8 mouse cellular contexts compared by ENCODE assay signal in genomic region chr1:156673476-156674194, GRCm38 (mm10). TPM values are rescaled to one million over a fixed set of nuclear protein-coding genes. Genes with fewer than 3 reads are reported as not detected.
DNase-seq lines count a peak whose midpoint lies in the region; ATAC-seq and TF ChIP-seq lines count a peak whose summit lies in the region.

No protein-coding gene starts in this region.

- intact Hi-C loops in left cerebral cortex, postnatal 4 days (cut with DNase I) = no loop called here

- no peak for TF ChIP-seq CTCF in stomach, postnatal 0 days (IDR thresholded peaks at IDR 0.05; ENCODE audit: low read depth)

- no peak for DNase-seq in frontal cortex, postnatal 14 days (ENCODE audit: low spot score in 2 of 2)
- DNase-seq in embryo, embryonic 11 days = peak; percentile 39
- peak; percentile 59 for DNase-seq in limb, embryonic 10.5 days (ENCODE audit: low spot score)
- peak; percentile 96 for DNase-seq in midbrain, embryonic 11.5 days (ENCODE audit: low spot score, missing footprints)
- DNase-seq in stomach, postnatal 0 days (ENCODE audit: low spot score) = peak; percentile 48
- no peak for DNase-seq in left cerebral cortex, postnatal 4 days

- H3K9ac ChIP-seq in heart, embryonic 16.5 days (ENCODE audit: low read length) = peak overlapping the region; percentile 80
- peak overlapping the region; percentile 63 for H3K9ac ChIP-seq in midbrain, embryonic 11.5 days (ENCODE audit: low read length)
- H3K9ac ChIP-seq in stomach, postnatal 0 days (ENCODE audit: low read length) = peak overlapping the region; percentile 70

- peaks cover 9% of the 10 kb centered on the region for H3K4me1 ChIP-seq in heart, embryonic 16.5 days (ENCODE audit: control insufficient read depth, insufficient read depth, low read length)
- H3K4me1 ChIP-seq in limb, embryonic 10.5 days = peaks cover 36% of the 10 kb centered on the region
- H3K4me1 ChIP-seq in midbrain, embryonic 11.5 days (ENCODE audit: control insufficient read depth, insufficient read depth, low read length) = peaks cover 13% of the 10 kb centered on the region
- H3K4me1 ChIP-seq in stomach, postnatal 0 days (replicated peaks; ENCODE audit: control insufficient read depth, insufficient read depth) = no peaks in the 10 kb centered on the region

- no peak for TF ChIP-seq EP300 in stomach, postnatal 0 days (optimal IDR thresholded peaks at IDR 0.05)

- peak overlapping the region; percentile 97 for H3K4me2 ChIP-seq in heart, embryonic 16.5 days (ENCODE audit: low read depth, low read length)
- H3K4me2 ChIP-seq in midbrain, embryonic 11.5 days = peak overlapping the region; percentile 99
- peak overlapping the region; percentile 98 for H3K4me2 ChIP-seq in stomach, postnatal 0 days (replicated peaks; ENCODE audit: low read depth)

- H3K36me3 ChIP-seq in heart, embryonic 16.5 days (ENCODE audit: control insufficient read depth, insufficient read depth) = no peaks in the 10 kb centered on the region
- peaks cover 1% of the 10 kb centered on the region; the same call in 1 of the 2 replicates for H3K36me3 ChIP-seq in limb, embryonic 10.5 days
- H3K36me3 ChIP-seq in midbrain, embryonic 11.5 days (ENCODE audit: control insufficient read depth, insufficient read depth, low read length) = no peaks in the 10 kb centered on the region
- no peaks in the 10 kb centered on the region for H3K36me3 ChIP-seq in stomach, postnatal 0 days (ENCODE audit: control insufficient read depth, insufficient read depth, low read length)

- H3K9me3 ChIP-seq in heart, embryonic 16.5 days (replicated peaks; ENCODE audit: control insufficient read depth, low read length) = no peaks in the 10 kb centered on the region
- H3K9me3 ChIP-seq in limb, embryonic 10.5 days (replicated peaks) = no peaks in the 10 kb centered on the region
- H3K9me3 ChIP-seq in midbrain, embryonic 11.5 days (ENCODE audit: control insufficient read depth, low read length) = no peaks in the 10 kb centered on the region
- no peaks in the 10 kb centered on the region for H3K9me3 ChIP-seq in stomach, postnatal 0 days (ENCODE audit: control insufficient read depth, low read length)

- ATAC-seq in frontal cortex, adult (ENCODE audit: low TSS enrichment) = peak; percentile 17
- ATAC-seq in heart, embryonic 16.5 days (replicated peaks; ENCODE audit: extremely low read depth, insufficient read depth, low FRiP score) = peak; percentile 26; the same call in 1 of the 2 replicates
- ATAC-seq in midbrain, embryonic 11.5 days (ENCODE audit: low FRiP score) = peak; percentile 19; the same call in 1 of the 2 replicates
- peak; percentile 5; the same call in 1 of the 2 replicates for ATAC-seq in stomach, postnatal 0 days (ENCODE audit: low FRiP score, low TSS enrichment)

- peak overlapping the region; percentile 64 for H3K27ac ChIP-seq in heart, embryonic 16.5 days (ENCODE audit: low read length)
- peak overlapping the region; percentile 76 for H3K27ac ChIP-seq in limb, embryonic 10.5 days
- H3K27ac ChIP-seq in midbrain, embryonic 11.5 days (ENCODE audit: low read depth, low read length) = no peak overlapping the region
- H3K27ac ChIP-seq in stomach, postnatal 0 days (replicated peaks) = peak overlapping the region; percentile 69

- H3K4me3 ChIP-seq in heart, embryonic 16.5 days (ENCODE audit: low read length) = peak overlapping the region; percentile 74
- H3K4me3 ChIP-seq in limb, embryonic 10.5 days = peak overlapping the region; percentile 62
- peak overlapping the region; percentile 52 for H3K4me3 ChIP-seq in midbrain, embryonic 11.5 days (ENCODE audit: low read depth, low read length)
- peak overlapping the region; percentile 64 for H3K4me3 ChIP-seq in stomach, postnatal 0 days (ENCODE audit: low read depth, low read length)

- H3K27me3 ChIP-seq in heart, embryonic 16.5 days (ENCODE audit: control insufficient read depth, insufficient read depth, low read length) = no peaks in the 10 kb centered on the region
- H3K27me3 ChIP-seq in limb, embryonic 10.5 days (ENCODE audit: low read depth, poor library complexity, severe bottlenecking) = peaks cover 7% of the 10 kb centered on the region; the same call in 1 of the 2 replicates
- H3K27me3 ChIP-seq in midbrain, embryonic 11.5 days (ENCODE audit: control insufficient read depth, insufficient read depth, low read length) = no peaks in the 10 kb centered on the region; the same call in 1 of the 2 replicates
- no peaks in the 10 kb centered on the region for H3K27me3 ChIP-seq in stomach, postnatal 0 days (ENCODE audit: control insufficient read depth, insufficient read depth, low read length)

- 1% methylated on average over 29 of the region's 29 CpGs for WGBS in heart, embryonic 16.5 days
- WGBS in limb, embryonic 10.5 days = 1% methylated on average over 29 of the region's 29 CpGs
- under 1% methylated on average over 29 of the region's 29 CpGs for WGBS in midbrain, embryonic 11.5 days
- whole genome bisulfite sequencing in stomach, postnatal 0 days = 1% methylated on average over 29 of the region's 29 CpGs

RNA-seq across cellular contexts. Expression of gene Tor3a, which starts 0.5 kb away (rescaled TPM):
- polyA plus RNA-seq in heart, embryonic 16.5 days (2015; fragmentation: Nextera tagmentation; extraction: Ambion mirVana) = 8.5 and 9.0 TPM in 2 replicates
- polyA plus RNA-seq in limb, embryonic 10.5 days (2016; fragmentation: Nextera tagmentation; extraction: Ambion mirVana) = 5.9 and 6.9 TPM in 2 replicates
- 3.9 and 4.2 TPM in 2 replicates for polyA plus RNA-seq in midbrain, embryonic 11.5 days (2014; fragmentation: Nextera tagmentation; extraction: Ambion mirVana)
- polyA plus RNA-seq in stomach, postnatal 0 days (2015; fragmentation: Nextera tagmentation; extraction: Ambion mirVana) = 16.8 and 17.1 TPM in 2 replicates
- 1 to 10 TPM; 3.4 to 4.4 TPM for total RNA-seq in left cerebral cortex, postnatal 4 days (2021)

RNA-seq across cellular contexts. Expression of gene Fam20b, which starts 45.3 kb away (rescaled TPM):
- polyA plus RNA-seq in heart, embryonic 16.5 days (2015; fragmentation: Nextera tagmentation; extraction: Ambion mirVana) = 23.1 and 25.3 TPM in 2 replicates
- polyA plus RNA-seq in limb, embryonic 10.5 days (2016; fragmentation: Nextera tagmentation; extraction: Ambion mirVana) = 18.3 and 19.9 TPM in 2 replicates
- 21.5 and 22.7 TPM in 2 replicates for polyA plus RNA-seq in midbrain, embryonic 11.5 days (2014; fragmentation: Nextera tagmentation; extraction: Ambion mirVana)
- polyA plus RNA-seq in stomach, postnatal 0 days (2015; fragmentation: Nextera tagmentation; extraction: Ambion mirVana) = 24.7 and 28.0 TPM in 2 replicates
- total RNA-seq in left cerebral cortex, postnatal 4 days (2021) = 10 to 100 TPM; 57.3 to 58.4 TPM

Comparison
In these comparisons a context has a peak if more than half of its experiments do, and no peak if none do; other contexts are left out.
1. DNase-seq: peak in embryo, embryonic 11 days (single experiment), limb, embryonic 10.5 days (single experiment), midbrain, embryonic 11.5 days (single experiment) and stomach, postnatal 0 days (single experiment); none in frontal cortex, postnatal 14 days (0 of 2) and left cerebral cortex, postnatal 4 days (single experiment).
2. Peak in every context shown above with its lines, with median percentiles within 50 percentile points of each other: ATAC-seq, H3K4me2 ChIP-seq, H3K4me3 ChIP-seq and H3K9ac ChIP-seq.